In genomic region chr11:88576233-88576998, GRCm38 (mm10) we compare ENCODE assay signal across 10 mouse cellular contexts.
DNase-seq lines count a peak whose midpoint lies in the region; ATAC-seq and TF ChIP-seq lines count a peak whose summit lies in the region.
"Had no signal": no experiment of that assay in that cellular context is flagged by ENCODE, and none has a peak within 500 bp of the region (broad histone marks: within the 10 kb centered on the region; RNA-seq: fewer than 3 reads in every experiment).

No protein-coding gene starts in this region.

- H3K9me3 ChIP-seq in forebrain, embryonic 10.5 days = no peaks in the 10 kb centered on the region
- H3K9me3 ChIP-seq in forebrain, postnatal 0 days (ENCODE audit: low read length) = no peaks in the 10 kb centered on the region
- H3K9me3 ChIP-seq in hindbrain, embryonic 12.5 days (replicated peaks) = no peaks in the 10 kb centered on the region
- H3K9me3 ChIP-seq: neural tube, embryonic 12.5 days had no signal

- TF ChIP-seq CTCF in forebrain, postnatal 0 days (IDR thresholded peaks at IDR 0.05; ENCODE audit: low read depth) = no peak
- no peak for TF ChIP-seq CTCF in small intestine, adult 2 months (IDR thresholded peaks at IDR 0.05; ENCODE audit: extremely low read depth, insufficient read length, insufficient replicate concordance, low read depth, low read length)

- no peak overlapping the region for H3K9ac ChIP-seq in forebrain, postnatal 0 days
- no peak overlapping the region for H3K9ac ChIP-seq in hindbrain, embryonic 12.5 days
- H3K9ac ChIP-seq: neural tube, embryonic 12.5 days had no signal

- peak overlapping the region; percentile 91 for H3K27ac ChIP-seq in forebrain, embryonic 10.5 days
- no peak overlapping the region for H3K27ac ChIP-seq in forebrain, postnatal 0 days (ENCODE audit: low read depth, low read length)
- peak overlapping the region; percentile 55; the same call in 1 of the 2 replicates for H3K27ac ChIP-seq in hindbrain, embryonic 12.5 days
- peak overlapping the region; percentile 32 for H3K27ac ChIP-seq in small intestine, adult 2 months (ENCODE audit: insufficient read depth, low read depth, low read length)
- H3K27ac ChIP-seq: neural tube, embryonic 12.5 days had no signal

- H3K4me3 ChIP-seq in forebrain, embryonic 10.5 days = no peak overlapping the region
- no peak overlapping the region for H3K4me3 ChIP-seq in forebrain, postnatal 0 days (ENCODE audit: low read depth, low read length)
- H3K4me3 ChIP-seq in hindbrain, embryonic 12.5 days = no peak overlapping the region
- no peak overlapping the region for H3K4me3 ChIP-seq in small intestine, adult 2 months (ENCODE audit: low read depth, low read length)
- H3K4me3 ChIP-seq: neural tube, embryonic 12.5 days had no signal

- H3K4me1 ChIP-seq in forebrain, embryonic 10.5 days = peaks cover 100% of the 10 kb centered on the region
- H3K4me1 ChIP-seq in forebrain, postnatal 0 days (ENCODE audit: insufficient read depth) = peaks cover 23% of the 10 kb centered on the region
- peaks cover 81% of the 10 kb centered on the region for H3K4me1 ChIP-seq in hindbrain, embryonic 12.5 days
- H3K4me1 ChIP-seq in small intestine, adult 2 months (ENCODE audit: control insufficient read depth, insufficient read depth, insufficient read length, low read length) = peaks cover 3% of the 10 kb centered on the region; the same call in 1 of the 2 replicates

- H3K36me3 ChIP-seq in forebrain, embryonic 10.5 days (replicated peaks) = peaks cover 42% of the 10 kb centered on the region
- H3K36me3 ChIP-seq in forebrain, postnatal 0 days (ENCODE audit: insufficient read depth) = no peaks in the 10 kb centered on the region
- H3K36me3 ChIP-seq in hindbrain, embryonic 12.5 days = no peaks in the 10 kb centered on the region
- H3K36me3 ChIP-seq in small intestine, adult 2 months (ENCODE audit: control insufficient read depth, insufficient read depth, low read length) = no peaks in the 10 kb centered on the region
- H3K36me3 ChIP-seq: neural tube, embryonic 12.5 days had no signal

- DNase-seq in forebrain, embryonic 10.5 days (ENCODE audit: extremely low spot score, low spot score) = no peak
- DNase-seq in forebrain, postnatal 0 days = no peak
- DNase-seq in lung, postnatal 10 days = peak; percentile 40
- DNase-seq in lung, postnatal 25 days (ENCODE audit: low spot score) = no peak
- no peak for DNase-seq in frontal cortex, postnatal 10 days (ENCODE audit: low spot score in 2 of 2)
- DNase-seq in gastrocnemius, postnatal 36 days = no peak
- DNase-seq: kidney, adult 11 months had no signal

- 68% methylated on average over 7 of the region's 7 CpGs for WGBS in forebrain, embryonic 10.5 days
- WGBS in forebrain, postnatal 0 days = 54% methylated on average over 7 of the region's 7 CpGs
- 65% methylated on average over 7 of the region's 7 CpGs for WGBS in hindbrain, embryonic 12.5 days
- 83% methylated on average over 7 of the region's 7 CpGs for WGBS in small intestine, adult 2 months

- no peak overlapping the region for H3K4me2 ChIP-seq in forebrain, postnatal 0 days (ENCODE audit: low read depth)
- H3K4me2 ChIP-seq in hindbrain, embryonic 12.5 days (replicated peaks) = no peak overlapping the region
- H3K4me2 ChIP-seq: neural tube, embryonic 12.5 days had no signal

- ATAC-seq in forebrain, postnatal 0 days = no peak
- no peak for ATAC-seq in hindbrain, embryonic 12.5 days (ENCODE audit: low FRiP score)

- intact Hi-C loops in gastrocnemius, postnatal 36 days (cut with DNase I) = no loop called here

- TF ChIP-seq POLR2A in small intestine, adult 2 months (IDR thresholded peaks at IDR 0.05; ENCODE audit: low read depth, low read length) = no peak

- H3K27me3 ChIP-seq in forebrain, embryonic 10.5 days (ENCODE audit: poor library complexity, severe bottlenecking) = no peaks in the 10 kb centered on the region
- no peaks in the 10 kb centered on the region for H3K27me3 ChIP-seq in forebrain, postnatal 0 days (ENCODE audit: insufficient read depth, low read length)
- H3K27me3 ChIP-seq in hindbrain, embryonic 12.5 days = no peaks in the 10 kb centered on the region
- H3K27me3 ChIP-seq in small intestine, adult 2 months (ENCODE audit: control insufficient read depth, insufficient read depth, low read length) = no peaks in the 10 kb centered on the region
- H3K27me3 ChIP-seq: neural tube, embryonic 12.5 days had no signal
